Mouse (Mus musculus) MEL (cell line): ENCODE measurements at regions not wholly inside any gene's neighbourhood (a gene's known extent, or its start where the extent isn't known, plus 50 kb on each side); places are given as distances from the start of the nearest gene placed in this dataset.

ENCODE experiments used
- DNase-seq: peaks from one replicate; pipeline ENCODE4 v3.0.0; 2011; ENCODE audit warnings: low read depth, low spot score
- H3K27ac ChIP-seq: 2 replicates; pipeline ENCODE4 v1.5.1; 2012; ENCODE audit warnings: low read depth, mild to moderate bottlenecking, control low read depth, low read length, moderate library complexity; ENCODE audit not compliant: control insufficient read depth
- H3K27me3 ChIP-seq, 2 experiments: fragments of 150-350 bp in 1 of 2; sonication (generic) in 1 of 2; 2 replicates each; pipeline ENCODE4 v1.6.1; 2012; ENCODE audit warnings: low read length in 2 of 2, mild to moderate bottlenecking in 2 of 2, improper control_type of control experiment in 1 of 2, moderate library complexity in 1 of 2; ENCODE audit not compliant: insufficient read depth in 2 of 2, control insufficient read depth in 1 of 2
- H3K36me3 ChIP-seq, 2 experiments: 2 replicates each; pipeline ENCODE4 v1.6.1; 2012 to 2014; ENCODE audit warnings: low read length in 2 of 2, improper control_type of control experiment in 1 of 2, inconsistent platforms in 1 of 2, mild to moderate bottlenecking in 1 of 2; ENCODE audit not compliant: insufficient read depth in 2 of 2, control insufficient read depth in 1 of 2
- H3K4me1 ChIP-seq, 2 experiments: fragments of 150-350 bp in 1 of 2; sonication (generic) in 1 of 2; 2 replicates each; pipeline ENCODE4 v1.6.1; 2012; ENCODE audit warnings: low read length in 2 of 2, improper control_type of control experiment in 1 of 2, mild to moderate bottlenecking in 1 of 2; ENCODE audit not compliant: insufficient read depth in 2 of 2, control insufficient read depth in 1 of 2
- H3K4me3 ChIP-seq, 2 experiments: fragments of 150-350 bp in 1 of 2; sonication (generic) in 1 of 2; 2 replicates each; pipeline ENCODE4 v1.5.1; 2012; ENCODE audit warnings: low read depth in 2 of 2, low read length in 2 of 2, mild to moderate bottlenecking in 2 of 2, moderate library complexity in 2 of 2, control low read depth in 1 of 2, improper control_type of control experiment in 1 of 2; ENCODE audit not compliant: control insufficient read depth in 1 of 2, insufficient read depth in 1 of 2
- H3K79me2 ChIP-seq: 2 replicates; pipeline ENCODE4 v1.6.1; 2012; ENCODE audit warnings: mild to moderate bottlenecking, low read length, moderate library complexity; ENCODE audit not compliant: control insufficient read depth, poor library complexity, insufficient read depth
- H3K9ac ChIP-seq: 2 replicates; pipeline ENCODE4 v1.6.1; 2012; ENCODE audit warnings: low read depth, mild to moderate bottlenecking, control low read depth, low read length, moderate library complexity; ENCODE audit not compliant: control insufficient read depth, poor library complexity, severe bottlenecking
- H3K9me3 ChIP-seq: fragments of 150-350 bp; sonication (generic); replicated peaks from 2 replicates; pipeline ENCODE4 v1.6.1; 2012; ENCODE audit warnings: mild to moderate bottlenecking, low read length, improper control_type of control experiment, moderate library complexity; ENCODE audit not compliant: insufficient read depth
- CHD2 ChIP-seq: IDR thresholded peaks from 2 replicates; pipeline ENCODE4 v1.6.1; 2011; ENCODE audit warnings: low read length, improper control_type of control experiment
- CTCF ChIP-seq, 3 experiments: IDR thresholded peaks in 2 of 3; conservative IDR thresholded peaks in 1 of 3; 2 replicates each; pipeline ENCODE4 v1.5.1; 2011 to 2012; ENCODE audit warnings: low read length in 3 of 3, low read depth in 2 of 3, mild to moderate bottlenecking in 2 of 3, improper control_type of control experiment in 1 of 3, inconsistent platforms in 1 of 3, mixed read lengths in 1 of 3, moderate library complexity in 1 of 3; ENCODE audit not compliant: control insufficient read depth in 1 of 3, insufficient read depth in 1 of 3, poor library complexity in 1 of 3, severe bottlenecking in 1 of 3
- E2F4 ChIP-seq: IDR thresholded peaks from 2 replicates; pipeline ENCODE4 v1.6.1; 2011; ENCODE audit warnings: low read depth, low read length, improper control_type of control experiment, borderline replicate concordance
- EP300 ChIP-seq, 2 experiments: IDR thresholded peaks; 2 replicates each; pipeline ENCODE4 v1.6.1; 2011; ENCODE audit warnings: improper control_type of control experiment in 2 of 2, low read length in 2 of 2, low read depth in 1 of 2, mild to moderate bottlenecking in 1 of 2
- ETS1 ChIP-seq: IDR thresholded peaks from 2 replicates; pipeline ENCODE4 v1.6.1; 2012; ENCODE audit warnings: low read depth, mild to moderate bottlenecking, inconsistent platforms, low read length, improper control_type of control experiment, moderate library complexity
- HCFC1 ChIP-seq: IDR thresholded peaks from 2 replicates; pipeline ENCODE4 v1.6.1; 2012; ENCODE audit warnings: low read depth, mild to moderate bottlenecking, inconsistent platforms, low read length, improper control_type of control experiment, moderate library complexity
- KAT2A ChIP-seq: conservative IDR thresholded peaks from 2 replicates; pipeline ENCODE4 v1.6.1; 2012; ENCODE audit warnings: low read depth, low read length, improper control_type of control experiment, inconsistent platforms
- MAX ChIP-seq: IDR thresholded peaks from 2 replicates; pipeline ENCODE4 v1.6.1; 2011; ENCODE audit warnings: low read length, improper control_type of control experiment
- MAZ ChIP-seq: IDR thresholded peaks from 2 replicates; pipeline ENCODE4 v1.6.1; 2012; ENCODE audit warnings: low read depth, mild to moderate bottlenecking, inconsistent platforms, low read length, improper control_type of control experiment
- MYB ChIP-seq: IDR thresholded peaks from 2 replicates; pipeline ENCODE4 v1.6.1; 2011; ENCODE audit warnings: mild to moderate bottlenecking, low read depth, low read length, improper control_type of control experiment
- MYC ChIP-seq: IDR thresholded peaks from 2 replicates; pipeline ENCODE4 v1.6.1; 2011; ENCODE audit warnings: low read depth, mild to moderate bottlenecking, low read length, improper control_type of control experiment, moderate library complexity
- NRF1 ChIP-seq: IDR thresholded peaks from 2 replicates; pipeline ENCODE4 v1.6.1; 2014; ENCODE audit warnings: low read depth, mild to moderate bottlenecking, inconsistent platforms, low read length, improper control_type of control experiment, moderate library complexity; ENCODE audit not compliant: poor library complexity, insufficient read depth, severe bottlenecking
- POLR2A ChIP-seq, 2 experiments: IDR thresholded peaks; 2 replicates each; pipeline ENCODE4 v1.6.1; 2011 to 2012; ENCODE audit warnings: low read length in 2 of 2, mild to moderate bottlenecking in 2 of 2, control low read depth in 1 of 2, improper control_type of control experiment in 1 of 2, low read depth in 1 of 2, moderate library complexity in 1 of 2; ENCODE audit not compliant: control insufficient read depth in 1 of 2, insufficient read depth in 1 of 2, poor library complexity in 1 of 2
- POLR2AphosphoS2 ChIP-seq: IDR thresholded peaks from 2 replicates; pipeline ENCODE4 v1.6.1; 2011; ENCODE audit warnings: low read length, improper control_type of control experiment
- POLR2AphosphoS5 ChIP-seq: IDR thresholded peaks from 2 replicates; pipeline ENCODE4 v1.6.1; 2012; ENCODE audit warnings: low read depth, borderline replicate concordance, mild to moderate bottlenecking, inconsistent platforms, low read length, moderate library complexity, mixed read lengths
- SIN3A ChIP-seq: IDR thresholded peaks from 2 replicates; pipeline ENCODE4 v1.6.1; 2012; ENCODE audit warnings: low read length, improper control_type of control experiment, inconsistent platforms
- TAL1 ChIP-seq: IDR thresholded peaks from 2 replicates; pipeline ENCODE4 v1.6.1; 2012; ENCODE audit warnings: mild to moderate bottlenecking, inconsistent platforms, low read length, moderate library complexity, mixed read lengths
- UBTF ChIP-seq: IDR thresholded peaks from 2 replicates; pipeline ENCODE4 v1.6.1; 2012; ENCODE audit warnings: low read depth, mild to moderate bottlenecking, inconsistent platforms, low read length, improper control_type of control experiment, moderate library complexity, borderline replicate concordance; ENCODE audit not compliant: insufficient read depth
- USF1 ChIP-seq: IDR thresholded peaks from 2 replicates; pipeline ENCODE4 v1.6.1; 2014; ENCODE audit warnings: low read depth, mild to moderate bottlenecking, inconsistent platforms, low read length, improper control_type of control experiment, moderate library complexity
- ZC3H11A ChIP-seq: IDR thresholded peaks from 2 replicates; pipeline ENCODE4 v1.6.1; 2012; ENCODE audit warnings: low read depth, mild to moderate bottlenecking, inconsistent platforms, low read length, improper control_type of control experiment
- ZKSCAN1 ChIP-seq: IDR thresholded peaks from 2 replicates; pipeline ENCODE4 v1.6.1; 2012; ENCODE audit warnings: low read depth, mild to moderate bottlenecking, inconsistent platforms, low read length, improper control_type of control experiment, moderate library complexity
- ZMIZ1 ChIP-seq: IDR thresholded peaks from 2 replicates; pipeline ENCODE4 v1.6.1; 2012; ENCODE audit warnings: low read depth, mild to moderate bottlenecking, inconsistent platforms, low read length, improper control_type of control experiment, moderate library complexity
- ZNF384 ChIP-seq: IDR thresholded peaks from 2 replicates; pipeline ENCODE4 v1.6.1; 2012; ENCODE audit warnings: low read depth, mild to moderate bottlenecking, inconsistent platforms, low read length, improper control_type of control experiment

DNA sequence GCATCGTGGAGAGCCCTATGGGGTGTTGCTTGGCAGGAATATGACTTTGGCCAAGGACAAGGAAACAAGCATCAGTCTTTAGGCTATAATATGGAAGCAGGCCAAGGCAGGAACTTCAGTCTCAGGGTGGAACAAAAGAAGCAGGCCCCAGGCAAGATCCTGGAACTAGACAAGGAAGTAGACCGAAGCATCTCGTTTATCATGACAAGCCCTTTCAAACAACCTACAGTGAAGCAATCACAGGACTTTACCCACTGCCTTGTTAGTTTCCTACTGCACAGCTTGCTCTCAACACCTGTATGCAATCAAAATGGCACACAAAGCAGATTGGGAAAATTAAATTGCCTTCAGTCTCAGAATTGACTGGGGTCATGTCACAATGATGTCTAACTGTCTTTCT lies 163.2 kb upstream of the Gulp1 start:
- no peaks in the 10 kb centered on the region for H3K9me3 ChIP-seq
- H3K27me3 ChIP-seq, result no peaks in the 10 kb centered on the region
- no peaks in the 10 kb centered on the region for H3K79me2 ChIP-seq
- H3K4me3 ChIP-seq, result no peak overlapping the region
- H3K9ac ChIP-seq, result no peak overlapping the region
- DNase-seq, result no peak
- H3K36me3 ChIP-seq, result no peaks in the 10 kb centered on the region
- no peaks in the 10 kb centered on the region for H3K4me1 ChIP-seq
- TF ChIP-seq UBTF (no peak), POLR2A (IDR thresholded peaks at IDR 0.05; ENCODE audit: control insufficient read depth in 1 of 2, insufficient read depth in 1 of 2, low read depth in 1 of 2, low read length in 2 of 2, poor library complexity in 1 of 2) (no peak), MAX (no peak), ZKSCAN1 (no peak), POLR2AphosphoS2 (no peak), ZMIZ1 (no peak), MYC (no peak), HCFC1 (no peak), CTCF (IDR thresholded peaks at IDR 0.05 in 2 of 3, conservative IDR thresholded peaks at IDR 0.05 in 1 of 3; ENCODE audit: control insufficient read depth in 1 of 3, insufficient read depth in 1 of 3, low read depth in 2 of 3, low read length in 3 of 3, poor library complexity in 1 of 3, severe bottlenecking in 1 of 3) (no peak), E2F4 (no peak), TAL1 (no peak), CHD2 (no peak), SIN3A (no peak)
- no peak overlapping the region for H3K27ac ChIP-seq

DNA sequence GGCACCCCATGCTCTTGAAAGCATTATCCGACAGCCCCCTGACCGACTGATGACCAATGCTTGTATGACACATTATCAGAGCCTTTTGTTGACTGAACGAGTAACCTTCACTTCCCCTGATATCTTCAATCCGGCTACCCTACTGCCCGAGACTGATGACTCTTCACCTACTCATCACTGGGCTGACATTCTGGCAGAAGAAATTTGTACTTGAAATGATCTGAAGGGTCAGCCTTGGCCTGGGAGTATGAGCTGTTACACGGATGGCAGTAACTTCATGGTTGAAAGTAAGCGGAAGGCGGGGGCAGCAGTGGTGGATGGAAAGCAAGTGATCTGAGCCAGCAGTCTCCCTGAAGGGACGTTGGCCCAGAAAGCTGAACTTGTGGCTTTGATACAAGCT lies 159.2 kb upstream of the Gulp1 start:
- H3K27me3 ChIP-seq, result no peaks in the 10 kb centered on the region
- TF ChIP-seq POLR2AphosphoS5 (no peak), MAZ (no peak), POLR2AphosphoS2 (no peak), KAT2A (no peak), ETS1 (no peak)
- no peaks in the 10 kb centered on the region for H3K36me3 ChIP-seq
- no peak for DNase-seq
- no peaks in the 10 kb centered on the region for H3K79me2 ChIP-seq
- H3K4me3 ChIP-seq, result no peak overlapping the region
- no peaks in the 10 kb centered on the region for H3K9me3 ChIP-seq
- no peak overlapping the region for H3K27ac ChIP-seq
- no peaks in the 10 kb centered on the region for H3K4me1 ChIP-seq
- no peak overlapping the region for H3K9ac ChIP-seq

GRCm38 (mm10) chr1:44395538-44395937 lies 155.8 kb upstream of the Gulp1 start:
- no peaks in the 10 kb centered on the region for H3K36me3 ChIP-seq
- H3K4me1 ChIP-seq, result no peaks in the 10 kb centered on the region
- H3K79me2 ChIP-seq, result no peaks in the 10 kb centered on the region
- no peak for TF ChIP-seq MYB
- no peak for TF ChIP-seq MYC
- no peak for TF ChIP-seq NRF1
- no peak for TF ChIP-seq ETS1
- no peak for TF ChIP-seq ZMIZ1
- no peak for TF ChIP-seq POLR2AphosphoS5
- TF ChIP-seq ZNF384, result no peak
- no peak for TF ChIP-seq ZC3H11A
- no peak for TF ChIP-seq CTCF (IDR thresholded peaks at IDR 0.05 in 2 of 3, conservative IDR thresholded peaks at IDR 0.05 in 1 of 3; ENCODE audit: control insufficient read depth in 1 of 3, insufficient read depth in 1 of 3, low read depth in 2 of 3, low read length in 3 of 3, poor library complexity in 1 of 3, severe bottlenecking in 1 of 3)
- TF ChIP-seq EP300 (IDR thresholded peaks at IDR 0.05; ENCODE audit: low read depth in 1 of 2, low read length in 2 of 2), result no peak
- no peak for TF ChIP-seq USF1
- no peak for TF ChIP-seq TAL1
- no peak for DNase-seq
- H3K9ac ChIP-seq, result no peak overlapping the region
- no peaks in the 10 kb centered on the region for H3K27me3 ChIP-seq
- no peak overlapping the region for H3K4me3 ChIP-seq
- no peak overlapping the region for H3K27ac ChIP-seq
- H3K9me3 ChIP-seq, result no peaks in the 10 kb centered on the region
